Mouse (Mus musculus) testis, adult 2 months (tissue): ENCODE results near the gene Cyb5r3.

Source experiments
- CTCF ChIP-seq: fragments of 200-500 bp; IDR thresholded peaks from 2 replicates; pipeline ENCODE4 v1.5.1; 2012; ENCODE audit warnings: low read depth, mild to moderate bottlenecking, inconsistent platforms, low read length, moderate library complexity; ENCODE audit not compliant: control insufficient read depth, insufficient read depth, insufficient replicate concordance
- POLR2A ChIP-seq: fragments of 200-500 bp; IDR thresholded peaks from 2 replicates; pipeline ENCODE4 v1.6.1; 2012; ENCODE audit warnings: low read depth, mild to moderate bottlenecking, inconsistent platforms, low read length, moderate library complexity; ENCODE audit not compliant: control insufficient read depth

DNA sequence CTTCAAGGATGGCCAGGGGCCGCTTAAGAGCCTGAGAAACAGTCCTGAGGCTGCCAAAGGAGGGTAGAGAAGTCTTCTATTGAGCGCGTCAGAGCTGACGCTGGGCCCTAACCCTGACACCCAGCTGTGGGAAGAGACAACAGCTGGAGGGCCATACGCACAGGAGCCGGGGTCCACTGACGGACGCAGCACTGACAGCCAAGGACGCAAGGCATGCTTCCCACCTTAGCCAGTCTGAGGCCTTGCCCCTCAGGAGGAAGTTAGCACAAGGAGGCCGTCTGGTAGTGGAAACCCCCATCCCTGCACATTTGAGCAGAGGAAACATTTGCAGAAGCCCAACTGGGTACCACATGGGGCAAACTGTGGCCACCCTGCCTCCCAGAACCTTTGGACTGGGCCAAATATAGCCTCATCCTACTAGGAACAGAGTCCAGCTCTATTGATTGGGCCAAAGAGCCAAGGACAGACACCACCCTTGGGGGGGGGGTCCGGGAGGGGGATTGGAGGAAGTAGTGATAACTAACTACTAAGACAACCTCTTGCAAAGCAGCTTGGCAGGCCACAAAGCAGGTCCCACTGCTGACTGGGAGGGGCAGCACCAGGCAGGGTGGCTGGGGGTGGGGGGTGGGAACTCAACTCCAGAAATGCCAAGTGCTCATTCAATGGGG lies 9.4 kb downstream of the Cyb5r3 start:
- no peak for TF ChIP-seq CTCF
- no peak for TF ChIP-seq POLR2A
